Mouse (Mus musculus): ENCODE measurements around the gene Med27.

The Med27 gene

GRCm38 (mm10) chr2:29346629-29347271, at the start of gene Med27:
Gene Med27, plus strand, starts transcription at chr2:29346819.
- peak; percentile 85 to 97 for DNase-seq (ENCODE audit: low spot score in 2 of 2)

- no peak for DNase-seq (ENCODE audit: low spot score in 2 of 2)
Measured at GRCm38 (mm10) chr2:29309966-29310365, 36.7 kb upstream of the Med27 start.

- peak in 1 of 2 experiments; percentile 32 for DNase-seq (ENCODE audit: low spot score in 2 of 2)
Measured at GRCm38 (mm10) chr2:29312058-29312457, 34.6 kb upstream of the Med27 start.

- DNase-seq (ENCODE audit: low spot score in 2 of 2) = peak in 1 of 2 experiments; percentile 51
Measured at GRCm38 (mm10) chr2:29317906-29318470, 28.6 kb upstream of the Med27 start.

GRCm38 (mm10) chr2:29318596-29318995, 28.0 kb upstream of the Med27 start:
- no peak for DNase-seq (ENCODE audit: low spot score in 2 of 2)

GRCm38 (mm10) chr2:29320229-29320751, 26.3 kb upstream of the Med27 start:
- DNase-seq (ENCODE audit: low spot score in 2 of 2) = peak; percentile 66 to 70

GRCm38 (mm10) chr2:29320780-29321179, 25.8 kb upstream of the Med27 start:
- DNase-seq (ENCODE audit: low spot score in 2 of 2) = no peak

- DNase-seq (ENCODE audit: low spot score in 2 of 2) = no peak
Measured at GRCm38 (mm10) chr2:29324456-29324855, 22.2 kb upstream of the Med27 start.

- DNase-seq (ENCODE audit: low spot score in 2 of 2) = no peak
Measured at GRCm38 (mm10) chr2:29330471-29330870, 16.1 kb upstream of the Med27 start.

- no peak for DNase-seq (ENCODE audit: low spot score in 2 of 2)
Measured at GRCm38 (mm10) chr2:29338396-29338795, 8.2 kb upstream of the Med27 start.

- no peak for DNase-seq (ENCODE audit: low spot score in 2 of 2)
Measured at GRCm38 (mm10) chr2:29358696-29359375, 12.2 kb downstream of the Med27 start.

- no peak for DNase-seq (ENCODE audit: low spot score in 2 of 2)
Measured at GRCm38 (mm10) chr2:29360956-29361355, 14.3 kb downstream of the Med27 start.

- DNase-seq (ENCODE audit: low spot score in 2 of 2) = no peak
Measured at GRCm38 (mm10) chr2:29365000-29365695, 18.5 kb downstream of the Med27 start.

GRCm38 (mm10) chr2:29368730-29369129, 22.1 kb downstream of the Med27 start:
- no peak for DNase-seq (ENCODE audit: low spot score in 2 of 2)

GRCm38 (mm10) chr2:29372176-29372575, 25.6 kb downstream of the Med27 start:
- no peak for DNase-seq (ENCODE audit: low spot score in 2 of 2)

- no peak for DNase-seq (ENCODE audit: low spot score in 2 of 2)
Measured at GRCm38 (mm10) chr2:29381683-29382082, 35.1 kb downstream of the Med27 start.

GRCm38 (mm10) chr2:29382583-29382982, 36.0 kb downstream of the Med27 start:
- no peak for DNase-seq (ENCODE audit: low spot score in 2 of 2)

GRCm38 (mm10) chr2:29383133-29383532, 36.5 kb downstream of the Med27 start:
- DNase-seq (ENCODE audit: low spot score in 2 of 2) = no peak

GRCm38 (mm10) chr2:29385405-29385804, 38.8 kb downstream of the Med27 start:
- peak in 1 of 2 experiments; percentile 35 for DNase-seq (ENCODE audit: low spot score in 2 of 2)

GRCm38 (mm10) chr2:29387268-29387667, 40.6 kb downstream of the Med27 start:
- DNase-seq (ENCODE audit: low spot score in 2 of 2) = no peak

- peak; percentile 32 to 64 for DNase-seq (ENCODE audit: low spot score in 2 of 2)
Measured at GRCm38 (mm10) chr2:29388937-29389336, 42.3 kb downstream of the Med27 start.

- DNase-seq (ENCODE audit: low spot score in 2 of 2) = no peak
Measured at GRCm38 (mm10) chr2:29391086-29391485, 44.5 kb downstream of the Med27 start.

Data from left cerebral cortex, adult 9 months (tissue).